Mouse (Mus musculus): ENCODE measurements at regions not wholly inside any gene's neighbourhood (a gene's known extent, or its start where the extent isn't known, plus 50 kb on each side); places are given as distances from the start of the nearest gene placed in this dataset.

DNA sequence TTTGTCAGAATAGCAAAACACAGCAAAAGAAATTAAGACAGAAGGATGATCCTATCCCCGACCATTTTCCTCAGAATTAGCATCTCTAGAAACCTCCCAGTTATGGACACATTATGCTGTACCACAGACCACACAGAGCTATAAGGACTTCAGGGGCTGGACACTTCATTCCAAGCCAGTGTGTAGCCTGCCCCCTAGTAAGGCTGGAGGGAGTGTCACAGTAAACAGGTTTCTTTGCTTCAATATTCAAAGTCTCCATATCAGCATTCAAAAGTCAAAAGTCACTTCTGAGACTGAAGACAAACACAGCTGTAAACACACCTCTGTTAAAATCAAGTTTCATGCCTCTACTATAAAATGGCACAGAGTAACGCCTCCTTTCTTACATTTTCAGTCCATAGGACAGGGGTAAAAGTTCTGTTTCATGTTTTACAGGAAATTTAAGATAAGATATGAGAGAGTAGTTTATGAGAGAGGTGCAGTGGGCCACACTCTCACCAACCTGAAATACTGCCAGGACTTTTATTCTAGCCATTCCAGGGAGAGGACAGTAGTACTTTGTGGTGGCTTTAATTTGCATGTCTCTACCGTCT is 226.6 kb downstream of the C1d start:
- Histone ChIP-seq H3K36me3 (no peaks in the 10 kb centered on the region), H3K9me3 (replicated peaks) (no peaks in the 10 kb centered on the region), H3K27ac (replicated peaks) (no peak overlapping the region), H3K27me3 (ENCODE audit: low read depth, poor library complexity, severe bottlenecking) (no peaks in the 10 kb centered on the region), H3K4me1 (peaks cover 4% of the 10 kb centered on the region; the same call in 1 of the 2 replicates), H3K4me3 (no peak overlapping the region)
- 79% methylated on average over 3 of the region's 3 CpGs for WGBS
- no peak for DNase-seq (ENCODE audit: low spot score)

GRCm38 (mm10) chr11:17501120-17502043 is 244.0 kb downstream of the C1d start:
- no peaks in the 10 kb centered on the region for H3K27me3 ChIP-seq (ENCODE audit: low read depth, poor library complexity, severe bottlenecking)
- no peak overlapping the region for H3K4me3 ChIP-seq
- H3K9me3 ChIP-seq (replicated peaks), result no peaks in the 10 kb centered on the region
- DNase-seq (ENCODE audit: low spot score), result no peak
- no peaks in the 10 kb centered on the region for H3K4me1 ChIP-seq
- no peak overlapping the region for H3K27ac ChIP-seq (replicated peaks)
- no peaks in the 10 kb centered on the region for H3K36me3 ChIP-seq
- 92% methylated on average over 14 of the region's 14 CpGs for WGBS

DNA sequence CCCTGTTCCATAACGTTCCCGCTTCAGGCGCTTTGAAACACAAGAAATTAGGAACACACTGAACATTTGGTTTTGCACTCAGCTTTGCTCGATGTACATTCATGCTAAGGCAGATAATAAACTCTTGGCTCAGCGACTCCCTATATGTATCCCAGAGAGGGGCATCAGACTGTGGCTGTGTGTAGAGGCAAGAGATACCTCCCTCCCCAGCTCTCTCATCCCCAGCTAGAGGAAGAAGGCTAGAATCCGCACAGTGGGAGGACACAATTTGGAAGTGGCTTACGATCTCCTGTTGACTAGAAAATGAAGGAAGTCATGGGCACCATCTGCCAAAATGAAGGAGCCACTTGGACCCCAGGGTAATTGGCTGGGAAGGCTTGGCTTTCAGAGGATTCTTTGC is 244.7 kb downstream of the C1d start:
- no peak overlapping the region for H3K27ac ChIP-seq (replicated peaks)
- 91% methylated on average over 7 of the region's 7 CpGs for WGBS
- no peaks in the 10 kb centered on the region for H3K9me3 ChIP-seq (replicated peaks)
- no peaks in the 10 kb centered on the region for H3K36me3 ChIP-seq
- DNase-seq (ENCODE audit: low spot score), result no peak
- no peaks in the 10 kb centered on the region for H3K27me3 ChIP-seq (ENCODE audit: low read depth, poor library complexity, severe bottlenecking)
- no peak overlapping the region for H3K4me3 ChIP-seq
- H3K4me1 ChIP-seq, result no peaks in the 10 kb centered on the region

DNA sequence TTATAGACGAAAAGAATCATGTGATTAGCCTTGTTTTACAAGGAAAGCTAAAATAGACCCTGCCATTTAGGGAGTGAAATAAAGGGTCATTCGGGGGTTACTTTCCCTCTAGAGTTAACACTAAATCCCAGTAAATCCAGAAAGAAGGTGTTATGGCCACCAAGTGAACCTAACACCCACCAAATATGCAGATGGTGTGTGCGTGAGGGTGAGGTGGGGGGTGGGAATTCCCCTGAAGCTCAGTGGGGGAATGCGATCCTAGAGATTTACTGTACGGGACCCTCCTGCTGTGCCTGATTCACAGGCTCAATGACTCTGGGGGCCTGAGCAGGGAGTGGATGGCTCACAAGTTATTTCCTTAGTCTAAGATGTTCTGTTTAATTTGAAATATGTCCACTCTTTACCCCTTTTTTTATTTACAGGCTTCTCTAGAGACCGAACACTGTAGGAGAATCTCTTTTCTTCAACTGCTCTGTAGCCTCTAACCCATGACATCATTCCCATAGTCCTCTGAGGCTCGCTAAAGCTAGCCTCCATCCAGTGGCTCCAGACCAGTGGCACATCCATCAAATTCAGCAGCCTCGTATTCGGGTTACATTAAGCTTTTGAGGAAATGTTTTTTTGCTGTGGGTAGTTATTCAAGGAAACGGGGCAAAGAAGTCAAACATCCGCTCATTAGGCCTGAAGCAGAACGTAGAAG is 265.0 kb downstream of the C1d start:
- H3K4me3 ChIP-seq, result no peak overlapping the region
- H3K36me3 ChIP-seq, result no peaks in the 10 kb centered on the region
- WGBS, result 87% methylated on average over 12 of the region's 12 CpGs
- DNase-seq (ENCODE audit: low spot score), result no peak
- H3K27ac ChIP-seq (replicated peaks), result no peak overlapping the region
- no peaks in the 10 kb centered on the region for H3K9me3 ChIP-seq (replicated peaks)
- no peaks in the 10 kb centered on the region; the same call in 1 of the 2 replicates for H3K27me3 ChIP-seq (ENCODE audit: low read depth, poor library complexity, severe bottlenecking)
- peaks cover 11% of the 10 kb centered on the region for H3K4me1 ChIP-seq

GRCm38 (mm10) chr11:17523329-17523728 is 265.9 kb downstream of the C1d start:
- no peak overlapping the region for H3K27ac ChIP-seq (replicated peaks)
- 90% methylated on average over 4 of the region's 4 CpGs for WGBS
- DNase-seq (ENCODE audit: low spot score), result no peak
- H3K4me1 ChIP-seq, result peaks cover 11% of the 10 kb centered on the region
- no peaks in the 10 kb centered on the region for H3K9me3 ChIP-seq (replicated peaks)
- no peaks in the 10 kb centered on the region for H3K36me3 ChIP-seq
- H3K4me3 ChIP-seq, result no peak overlapping the region
- H3K27me3 ChIP-seq (ENCODE audit: low read depth, poor library complexity, severe bottlenecking), result no peaks in the 10 kb centered on the region; the same call in 1 of the 2 replicates

DNA sequence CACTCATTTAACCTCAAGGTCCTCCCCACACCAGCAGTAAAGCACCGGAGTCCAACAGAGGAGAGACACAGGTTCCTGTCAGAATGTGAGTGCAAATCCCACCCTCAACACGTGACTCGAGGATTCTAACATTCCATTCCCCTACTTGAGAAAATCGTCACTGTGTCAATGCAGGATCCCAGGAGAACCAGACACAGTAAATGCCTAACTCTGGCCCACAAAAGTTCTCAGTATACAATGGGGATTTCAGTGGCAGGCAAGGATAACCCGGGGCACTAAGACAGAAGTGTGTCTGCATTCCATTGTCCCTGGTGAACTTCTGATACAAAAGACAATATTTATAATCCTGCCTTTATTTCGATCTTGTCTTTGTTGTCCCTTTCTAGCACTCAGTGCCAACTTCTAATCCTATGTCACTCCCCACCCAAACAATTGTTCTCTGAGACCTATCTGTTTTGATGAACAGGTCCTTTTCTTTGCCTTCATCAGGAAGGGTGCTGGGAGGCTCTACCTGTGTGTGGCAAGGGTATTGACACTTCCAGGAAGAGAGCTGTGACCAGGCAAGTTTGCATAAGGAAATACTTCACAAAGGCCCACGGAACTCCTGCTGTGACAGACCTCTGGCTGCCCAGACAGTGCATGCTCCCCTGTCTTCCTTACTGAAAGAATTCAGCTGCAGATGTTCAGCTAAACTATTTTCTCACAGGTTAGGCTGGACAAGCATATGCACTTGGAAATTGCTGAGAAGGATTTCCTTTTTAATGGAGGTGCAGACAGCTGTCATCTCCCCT is 267.8 kb downstream of the C1d start:
- H3K27me3 ChIP-seq (ENCODE audit: low read depth, poor library complexity, severe bottlenecking), result no peaks in the 10 kb centered on the region; the same call in 1 of the 2 replicates
- no peak overlapping the region for H3K4me3 ChIP-seq
- 0 out of 2 replicates have a peak overlapping the region, but pooled peaks have one; percentile 9 for H3K27ac ChIP-seq (replicated peaks)
- peaks cover 11% of the 10 kb centered on the region for H3K4me1 ChIP-seq
- peak; percentile 14 for DNase-seq (ENCODE audit: low spot score)
- no peaks in the 10 kb centered on the region for H3K36me3 ChIP-seq
- no peaks in the 10 kb centered on the region for H3K9me3 ChIP-seq (replicated peaks)
- 26% methylated on average over 7 of the region's 7 CpGs for WGBS

DNA sequence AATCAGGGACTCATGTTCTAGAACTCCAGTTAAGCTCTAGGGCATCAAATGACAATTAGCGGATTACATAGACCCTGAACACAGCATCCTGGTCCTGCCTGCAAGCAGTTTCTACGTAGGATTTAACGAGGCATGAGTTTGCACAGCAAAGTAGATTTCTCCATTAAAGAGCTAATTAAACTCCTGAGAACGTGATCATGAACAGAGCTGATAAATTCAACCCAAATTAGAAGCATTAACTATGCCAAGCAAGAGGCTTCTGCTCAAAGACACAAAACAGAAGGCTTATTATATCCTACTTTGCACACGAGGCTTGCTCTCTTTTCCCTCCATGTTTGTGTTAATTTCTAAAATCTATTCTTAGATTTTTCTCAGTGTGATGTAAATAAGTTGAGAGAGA is 269.1 kb downstream of the C1d start:
- no peak overlapping the region for H3K4me3 ChIP-seq
- H3K36me3 ChIP-seq, result no peaks in the 10 kb centered on the region
- 79% methylated on average over 5 of the region's 5 CpGs for WGBS
- DNase-seq (ENCODE audit: low spot score), result no peak
- no peak overlapping the region for H3K27ac ChIP-seq (replicated peaks)
- H3K27me3 ChIP-seq (ENCODE audit: low read depth, poor library complexity, severe bottlenecking), result no peaks in the 10 kb centered on the region; the same call in 1 of the 2 replicates
- H3K9me3 ChIP-seq (replicated peaks), result no peaks in the 10 kb centered on the region
- H3K4me1 ChIP-seq, result peaks cover 11% of the 10 kb centered on the region

GRCm38 (mm10) chr11:17528609-17529008 is 271.2 kb downstream of the C1d start:
- no peaks in the 10 kb centered on the region for H3K9me3 ChIP-seq (replicated peaks)
- H3K27me3 ChIP-seq (ENCODE audit: low read depth, poor library complexity, severe bottlenecking), result no peaks in the 10 kb centered on the region; the same call in 1 of the 2 replicates
- no peak overlapping the region for H3K27ac ChIP-seq (replicated peaks)
- WGBS, result 90% methylated on average over 6 of the region's 6 CpGs
- H3K4me3 ChIP-seq, result no peak overlapping the region
- H3K4me1 ChIP-seq, result peaks cover 11% of the 10 kb centered on the region
- DNase-seq (ENCODE audit: low spot score), result no peak
- H3K36me3 ChIP-seq, result no peaks in the 10 kb centered on the region

GRCm38 (mm10) chr11:17533706-17534105 is 276.3 kb downstream of the C1d start:
- Histone ChIP-seq H3K27ac (replicated peaks) (no peak overlapping the region), H3K36me3 (no peaks in the 10 kb centered on the region), H3K4me3 (no peak overlapping the region), H3K4me1 (no peaks in the 10 kb centered on the region), H3K27me3 (ENCODE audit: low read depth, poor library complexity, severe bottlenecking) (no peaks in the 10 kb centered on the region), H3K9me3 (replicated peaks) (no peaks in the 10 kb centered on the region)
- no peak for DNase-seq (ENCODE audit: low spot score)
- WGBS, result 92% methylated on average over 3 of the region's 3 CpGs

- Histone ChIP-seq H3K4me1 (no peaks in the 10 kb centered on the region), H3K4me3 (no peak overlapping the region), H3K27ac (replicated peaks) (no peak overlapping the region), H3K36me3 (no peaks in the 10 kb centered on the region), H3K27me3 (ENCODE audit: low read depth, poor library complexity, severe bottlenecking) (no peaks in the 10 kb centered on the region), H3K9me3 (replicated peaks) (no peaks in the 10 kb centered on the region)
- no peak for DNase-seq (ENCODE audit: low spot score)
These were observed 288.9 kb downstream of the C1d start for GRCm38 (mm10) chr11:17546286-17546685.

GRCm38 (mm10) chr11:17549148-17549547 is 291.8 kb downstream of the C1d start:
- Histone ChIP-seq H3K27me3 (ENCODE audit: low read depth, poor library complexity, severe bottlenecking) (no peaks in the 10 kb centered on the region), H3K27ac (replicated peaks) (no peak overlapping the region), H3K4me1 (no peaks in the 10 kb centered on the region), H3K9me3 (replicated peaks) (no peaks in the 10 kb centered on the region), H3K4me3 (no peak overlapping the region), H3K36me3 (no peaks in the 10 kb centered on the region)
- WGBS, result 87% methylated on average over 5 of the region's 5 CpGs
- DNase-seq (ENCODE audit: low spot score), result no peak

- no peaks in the 10 kb centered on the region for H3K36me3 ChIP-seq
- H3K9me3 ChIP-seq (replicated peaks), result no peaks in the 10 kb centered on the region; the same call in 1 of the 2 replicates
- H3K27ac ChIP-seq (replicated peaks), result no peak overlapping the region
- no peaks in the 10 kb centered on the region for H3K27me3 ChIP-seq (ENCODE audit: low read depth, poor library complexity, severe bottlenecking)
- no peaks in the 10 kb centered on the region for H3K4me1 ChIP-seq
- no peak for DNase-seq (ENCODE audit: low spot score)
- 86% methylated on average over 3 of the region's 3 CpGs for WGBS
- H3K4me3 ChIP-seq, result no peak overlapping the region
These were observed 297.9 kb downstream of the C1d start for GRCm38 (mm10) chr11:17555276-17555675.
